Mouse (Mus musculus): ENCODE results near the gene Pcsk4.

GRCm38 (mm10) chr10:80312586-80313504 is 16.5 kb downstream of the Pcsk4 start:
- TF ChIP-seq FLI1 (IDR thresholded peaks at IDR 0.05; ENCODE audit: low read length), result no peak
- no peak for TF ChIP-seq GATA1 (IDR thresholded peaks at IDR 0.05; ENCODE audit: borderline replicate concordance, low read length)

Data from megakaryocyte, embryonic 14.5 days (primary cell).